Mouse (Mus musculus) kidney, embryonic 16.5 days (tissue): ENCODE results near the gene Psat1. TPM values are rescaled to one million over a fixed set of nuclear protein-coding genes. Genes with fewer than 3 reads are reported as not detected.

Experiments used
- ATAC-seq: fragments of 200-750 bp; cut with Nextera tagmentation; 2 replicates; pipeline ENCODE4 v1.8.0; 2017; ENCODE audit warnings: moderate TSS enrichment; ENCODE audit not compliant: low FRiP score, low TSS enrichment
- H3K27ac ChIP-seq: fragments of 300-500 bp; sonication (generic); 2 replicates; pipeline ENCODE4 v1.5.1; 2014; ENCODE audit warnings: low read length
- H3K27me3 ChIP-seq: fragments of 300-500 bp; sonication (generic); 2 replicates; pipeline ENCODE4 v1.6.1; 2014; ENCODE audit warnings: low read length, control low read depth, mixed read lengths; ENCODE audit not compliant: insufficient read depth
- H3K36me3 ChIP-seq: fragments of 300-500 bp; sonication (generic); 2 replicates; pipeline ENCODE4 v1.6.1; 2014; ENCODE audit warnings: low read length, control low read depth, mixed read lengths; ENCODE audit not compliant: insufficient read depth
- H3K4me1 ChIP-seq: fragments of 300-500 bp; sonication (generic); 2 replicates; pipeline ENCODE4 v1.6.1; 2014; ENCODE audit warnings: low read length, control low read depth, mixed read lengths; ENCODE audit not compliant: insufficient read depth
- H3K4me2 ChIP-seq: fragments of 300-500 bp; sonication (generic); replicated peaks from 2 replicates; pipeline ENCODE4 v1.6.1; 2014; ENCODE audit warnings: low read depth, low read length
- H3K4me3 ChIP-seq: fragments of 300-500 bp; sonication (generic); 2 replicates; pipeline ENCODE4 v1.5.1; 2014; ENCODE audit warnings: mild to moderate bottlenecking, low read length
- H3K9ac ChIP-seq: fragments of 300-500 bp; sonication (generic); replicated peaks from 2 replicates; pipeline ENCODE4 v1.6.1; 2014; ENCODE audit warnings: low read length
- H3K9me3 ChIP-seq: fragments of 300-500 bp; sonication (generic); 2 replicates; pipeline ENCODE4 v1.6.1; 2016; ENCODE audit warnings: low read length, control low read depth
- WGBS: fragments of 180-500 bp; shearing (Covaris S2); extraction: QIAGEN DNeasy Blood & Tissue Kit; methylation state at CpG from one replicate; pipeline ENCODE4 v1.1.7; 2014; 5-methylcytosine and 5-hydroxymethylcytosine counted together
- polyA plus RNA-seq: library from polyadenylated mRNA; unstranded; fragments of >200 nt; fragmentation: Nextera tagmentation; extraction: Ambion mirVana; gene quantifications from 2 replicates; pipeline ENCODE4 v1.2.1, GENCODE M21; 2015

The Psat1 gene
- polyA plus RNA-seq, 1 experiment from 2014 or later = 86.9 TPM

GRCm38 (mm10) chr19:15868865-15869698 lies 78.1 kb downstream of the Psat1 start:
- H3K9ac ChIP-seq = no peak overlapping the region
- H3K4me2 ChIP-seq = no peak overlapping the region
- WGBS = 17% methylated on average over 7 of the region's 7 CpGs
- H3K9me3 ChIP-seq = no peaks in the 10 kb centered on the region
- no peaks in the 10 kb centered on the region for H3K36me3 ChIP-seq
- H3K27me3 ChIP-seq = no peaks in the 10 kb centered on the region
- no peak overlapping the region for H3K4me3 ChIP-seq
- peak; percentile 31; the same call in 1 of the 2 replicates for ATAC-seq
- no peak overlapping the region for H3K27ac ChIP-seq
- H3K4me1 ChIP-seq = no peaks in the 10 kb centered on the region

- Histone ChIP-seq H3K9me3 (no peaks in the 10 kb centered on the region), H3K27me3 (no peaks in the 10 kb centered on the region), H3K4me2 (no peak overlapping the region), H3K4me3 (no peak overlapping the region), H3K36me3 (no peaks in the 10 kb centered on the region), H3K4me1 (no peaks in the 10 kb centered on the region), H3K27ac (no peak overlapping the region), H3K9ac (no peak overlapping the region)
- WGBS = 85% methylated on average over 4 of the region's 4 CpGs
- ATAC-seq = no peak
Measured at GRCm38 (mm10) chr19:15866851-15867250, 80.3 kb downstream of the Psat1 start.

GRCm38 (mm10) chr19:15866126-15866525 lies 81.0 kb downstream of the Psat1 start:
- no peak overlapping the region for H3K4me2 ChIP-seq
- H3K4me1 ChIP-seq = no peaks in the 10 kb centered on the region
- no peaks in the 10 kb centered on the region for H3K9me3 ChIP-seq
- no peaks in the 10 kb centered on the region for H3K27me3 ChIP-seq
- H3K36me3 ChIP-seq = no peaks in the 10 kb centered on the region
- no peak overlapping the region for H3K9ac ChIP-seq
- WGBS = 72% methylated on average over 1 of the region's 1 CpGs
- no peak overlapping the region for H3K27ac ChIP-seq
- ATAC-seq = no peak
- H3K4me3 ChIP-seq = no peak overlapping the region

DNA sequence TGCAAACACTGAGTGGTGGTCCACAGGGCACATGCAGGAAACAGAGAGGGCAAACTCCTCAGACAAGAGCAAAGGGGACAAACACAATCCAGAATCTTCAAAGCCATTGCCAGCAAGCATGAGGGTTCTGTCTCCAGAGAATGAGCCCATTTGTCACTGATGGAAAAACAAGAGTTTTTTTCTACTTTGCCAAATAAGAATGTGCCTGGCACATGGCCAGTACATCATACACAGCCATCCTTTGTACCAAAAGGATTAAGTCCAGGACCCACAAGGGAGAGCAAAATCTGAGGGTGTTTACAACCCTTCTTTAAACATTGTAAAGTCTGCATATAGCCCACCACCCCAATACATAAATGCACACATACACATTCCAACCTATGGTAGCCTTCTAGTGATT lies 81.7 kb downstream of the Psat1 start:
- no peak for ATAC-seq
- Histone ChIP-seq H3K27ac (no peak overlapping the region), H3K9me3 (no peaks in the 10 kb centered on the region), H3K9ac (no peak overlapping the region), H3K27me3 (no peaks in the 10 kb centered on the region), H3K4me1 (no peaks in the 10 kb centered on the region), H3K36me3 (no peaks in the 10 kb centered on the region), H3K4me3 (no peak overlapping the region), H3K4me2 (no peak overlapping the region)

DNA sequence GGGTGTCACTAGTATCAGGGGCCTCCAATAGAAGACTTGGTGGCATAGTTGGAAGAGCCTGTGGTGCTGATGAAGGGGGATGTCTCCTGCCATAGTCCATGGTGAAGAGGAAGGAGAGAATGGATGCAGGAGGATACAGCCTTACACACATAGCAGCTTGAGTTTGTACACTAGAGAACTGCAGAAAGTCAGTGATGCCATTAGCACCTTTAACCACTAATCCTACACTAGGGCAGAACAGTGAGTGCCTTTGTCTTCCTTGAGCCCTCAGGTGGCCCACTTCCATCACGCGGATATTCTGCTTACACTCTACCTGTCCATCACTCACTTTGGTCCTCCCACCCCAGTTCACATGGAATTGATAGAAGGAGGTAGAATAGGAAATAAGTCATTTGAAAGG lies 83.0 kb downstream of the Psat1 start:
- no peak overlapping the region for H3K27ac ChIP-seq
- H3K4me1 ChIP-seq = no peaks in the 10 kb centered on the region
- no peak overlapping the region for H3K4me2 ChIP-seq
- no peaks in the 10 kb centered on the region for H3K36me3 ChIP-seq
- no peaks in the 10 kb centered on the region for H3K27me3 ChIP-seq
- no peak overlapping the region for H3K4me3 ChIP-seq
- 80% methylated on average over 2 of the region's 2 CpGs for WGBS
- H3K9me3 ChIP-seq = no peaks in the 10 kb centered on the region
- ATAC-seq = no peak
- H3K9ac ChIP-seq = no peak overlapping the region

- WGBS = 89% methylated on average over 5 of the region's 5 CpGs
- H3K27ac ChIP-seq = no peak overlapping the region
- no peak for ATAC-seq
- no peak overlapping the region for H3K4me2 ChIP-seq
- no peak overlapping the region for H3K4me3 ChIP-seq
- no peak overlapping the region for H3K9ac ChIP-seq
- H3K9me3 ChIP-seq = no peaks in the 10 kb centered on the region
- H3K36me3 ChIP-seq = no peaks in the 10 kb centered on the region
- H3K27me3 ChIP-seq = no peaks in the 10 kb centered on the region
- no peaks in the 10 kb centered on the region for H3K4me1 ChIP-seq
Measured at GRCm38 (mm10) chr19:15855379-15855778, 91.8 kb downstream of the Psat1 start.

Other genes with a start within 250 kb of the Psat1 start
- 25.4 and 27.4 TPM in 2 replicates for gene Cep78, start 37.7 kb upstream of the Psat1 start, polyA plus RNA-seq
- gene Gnaq, start 185.5 kb upstream of the Psat1 start, polyA plus RNA-seq = 40.0 and 41.4 TPM in 2 replicates